Mouse (Mus musculus): ENCODE results near the gene Polr2c. TPM values are rescaled to one million over a fixed set of nuclear protein-coding genes. Genes with fewer than 3 reads are reported as not detected.
"Not testable (repeated sequence)": the region's sequence is repeated elsewhere in the genome, so short reads cannot be mapped to it uniquely, and the experiment has no call there.

Gene Polr2c
- polyA plus RNA-seq, 1 experiment from 2014 or later = 107 TPM

GRCm38 (mm10) chr8:94821381-94821780 is 35.9 kb upstream of the Polr2c start:
- WGBS = 95% methylated on average over 2 of the region's 2 CpGs
- no peak overlapping the region for H3K9ac ChIP-seq
- H3K4me1 ChIP-seq (replicated peaks) = 0 out of 2 replicates have a peak, but pooled peaks cover 2% of the 10 kb centered on the region
- H3K27me3 ChIP-seq = no peaks in the 10 kb centered on the region
- H3K27ac ChIP-seq = no peak overlapping the region
- no peaks in the 10 kb centered on the region for H3K9me3 ChIP-seq (replicated peaks)
- H3K4me3 ChIP-seq = no peak overlapping the region
- H3K4me2 ChIP-seq = no peak overlapping the region
- no peak for ATAC-seq (replicated peaks; ENCODE audit: insufficient number of reproducible peaks, insufficient read depth, low FRiP score, low read depth)
- peaks cover 46% of the 10 kb centered on the region for H3K36me3 ChIP-seq

GRCm38 (mm10) chr8:94822637-94823560 is 34.4 kb upstream of the Polr2c start:
- peaks cover 57% of the 10 kb centered on the region for H3K36me3 ChIP-seq
- 0 out of 2 replicates have a peak, but pooled peaks cover 2% of the 10 kb centered on the region for H3K4me1 ChIP-seq (replicated peaks)
- no peak overlapping the region for H3K4me3 ChIP-seq
- 77% methylated on average over 23 of the region's 23 CpGs for WGBS
- ATAC-seq (replicated peaks; ENCODE audit: insufficient number of reproducible peaks, insufficient read depth, low FRiP score, low read depth) = 0 out of 2 replicates have a peak, but pooled peaks have one; percentile 42
- H3K9ac ChIP-seq = no peak overlapping the region
- H3K27ac ChIP-seq = no peak overlapping the region
- no peak overlapping the region for H3K4me2 ChIP-seq
- H3K27me3 ChIP-seq = no peaks in the 10 kb centered on the region
- H3K9me3 ChIP-seq (replicated peaks) = no peaks in the 10 kb centered on the region

- Histone ChIP-seq H3K4me2 (no peak overlapping the region), H3K9me3 (replicated peaks) (no peaks in the 10 kb centered on the region), H3K4me3 (no peak overlapping the region), H3K4me1 (replicated peaks) (0 out of 2 replicates have a peak, but pooled peaks cover 2% of the 10 kb centered on the region), H3K36me3 (peaks cover 67% of the 10 kb centered on the region), H3K9ac (no peak overlapping the region), H3K27ac (no peak overlapping the region), H3K27me3 (no peaks in the 10 kb centered on the region)
- 85% methylated on average over 6 of the region's 6 CpGs for WGBS
- ATAC-seq (replicated peaks; ENCODE audit: insufficient number of reproducible peaks, insufficient read depth, low FRiP score, low read depth) = no peak
Measured at GRCm38 (mm10) chr8:94825170-94825569, 32.1 kb upstream of the Polr2c start.

GRCm38 (mm10) chr8:94826210-94826609 is 31.0 kb upstream of the Polr2c start:
- peaks cover 75% of the 10 kb centered on the region for H3K36me3 ChIP-seq
- 0 out of 2 replicates have a peak, but pooled peaks cover 2% of the 10 kb centered on the region for H3K4me1 ChIP-seq (replicated peaks)
- H3K4me3 ChIP-seq = no peak overlapping the region
- H3K9ac ChIP-seq = no peak overlapping the region
- no peak overlapping the region for H3K4me2 ChIP-seq
- ATAC-seq (replicated peaks; ENCODE audit: insufficient number of reproducible peaks, insufficient read depth, low FRiP score, low read depth) = no peak
- no peaks in the 10 kb centered on the region for H3K9me3 ChIP-seq (replicated peaks)
- H3K27ac ChIP-seq = no peak overlapping the region
- H3K27me3 ChIP-seq = no peaks in the 10 kb centered on the region
- 88% methylated on average over 5 of the region's 5 CpGs for WGBS

- Histone ChIP-seq H3K27me3 (no peaks in the 10 kb centered on the region), H3K9ac (no peak overlapping the region), H3K4me2 (no peak overlapping the region), H3K27ac (no peak overlapping the region), H3K36me3 (peaks cover 68% of the 10 kb centered on the region), H3K9me3 (replicated peaks) (no peaks in the 10 kb centered on the region), H3K4me3 (no peak overlapping the region), H3K4me1 (replicated peaks) (no peaks in the 10 kb centered on the region)
- 80% methylated on average over 6 of the region's 6 CpGs for WGBS
- no peak for ATAC-seq (replicated peaks; ENCODE audit: insufficient number of reproducible peaks, insufficient read depth, low FRiP score, low read depth)
Measured at GRCm38 (mm10) chr8:94828284-94828683, 29.0 kb upstream of the Polr2c start.

GRCm38 (mm10) chr8:94833901-94834405 is 23.3 kb upstream of the Polr2c start:
- not testable (repeated sequence) for ATAC-seq (replicated peaks; ENCODE audit: insufficient number of reproducible peaks, insufficient read depth, low FRiP score, low read depth); H3K9ac ChIP-seq; H3K4me3 ChIP-seq; H3K27ac ChIP-seq; H3K9me3 ChIP-seq (replicated peaks); H3K4me2 ChIP-seq; H3K27me3 ChIP-seq
- WGBS = 74% methylated on average over 7 of the region's 7 CpGs
- Histone ChIP-seq H3K36me3 (peaks cover 25% of the 10 kb centered on the region), H3K4me1 (replicated peaks) (peaks cover 17% of the 10 kb centered on the region)

GRCm38 (mm10) chr8:94835751-94836150 is 21.5 kb upstream of the Polr2c start:
- H3K9me3 ChIP-seq (replicated peaks); H3K27ac ChIP-seq; H3K9ac ChIP-seq; ATAC-seq (replicated peaks; ENCODE audit: insufficient number of reproducible peaks, insufficient read depth, low FRiP score, low read depth); H3K27me3 ChIP-seq; H3K4me2 ChIP-seq; H3K4me3 ChIP-seq: not testable (repeated sequence)
- Histone ChIP-seq H3K4me1 (replicated peaks) (peaks cover 17% of the 10 kb centered on the region), H3K36me3 (peaks cover 13% of the 10 kb centered on the region)
- 94% methylated on average over 13 of the region's 13 CpGs for WGBS

GRCm38 (mm10) chr8:94836456-94837240 is 20.6 kb upstream of the Polr2c start:
- H3K4me1 ChIP-seq (replicated peaks) = peaks cover 17% of the 10 kb centered on the region
- WGBS = 57% methylated on average over 11 of the region's 11 CpGs
- ATAC-seq (replicated peaks; ENCODE audit: insufficient number of reproducible peaks, insufficient read depth, low FRiP score, low read depth) = no peak
- peak overlapping the region; percentile 91 for H3K4me2 ChIP-seq
- no peaks in the 10 kb centered on the region for H3K9me3 ChIP-seq (replicated peaks)
- H3K27ac ChIP-seq = no peak overlapping the region
- H3K4me3 ChIP-seq = peak overlapping the region; percentile 100
- peak overlapping the region; percentile 97 for H3K9ac ChIP-seq
- peaks cover 6% of the 10 kb centered on the region for H3K36me3 ChIP-seq
- no peaks in the 10 kb centered on the region for H3K27me3 ChIP-seq

- peaks cover 17% of the 10 kb centered on the region for H3K4me1 ChIP-seq (replicated peaks)
Measured at GRCm38 (mm10) chr8:94837662-94838574, 19.3 kb upstream of the Polr2c start, which contains the start of the genes Coq9 and Ciapin1. Gene Coq9 (plus strand): TSS chr8:94838321. Gene Ciapin1 (minus strand): TSS chr8:94838358.

GRCm38 (mm10) chr8:94838600-94838999 is 18.6 kb upstream of the Polr2c start:
- no peaks in the 10 kb centered on the region for H3K27me3 ChIP-seq
- H3K4me3 ChIP-seq = peak overlapping the region; percentile 100
- 0 out of 2 replicates have a peak, but pooled peaks cover 4% of the 10 kb centered on the region for H3K36me3 ChIP-seq
- H3K27ac ChIP-seq = peak overlapping the region; percentile 99
- H3K9me3 ChIP-seq (replicated peaks) = no peaks in the 10 kb centered on the region
- peak overlapping the region; percentile 61 for H3K4me2 ChIP-seq
- H3K4me1 ChIP-seq (replicated peaks) = peaks cover 17% of the 10 kb centered on the region
- H3K9ac ChIP-seq = peak overlapping the region; percentile 97
- ATAC-seq (replicated peaks; ENCODE audit: insufficient number of reproducible peaks, insufficient read depth, low FRiP score, low read depth) = peak; percentile 44
- 0% methylated on average over 24 of the region's 24 CpGs for WGBS

More at GRCm38 (mm10) chr8:94837662-94838574, 19.3 kb upstream of the Polr2c start, which contains the start of the genes Coq9 and Ciapin1:
- Histone ChIP-seq H3K4me3 (peak within 1 kb of the TSS; percentile 100), H3K27me3 (no peaks in the 10 kb centered on the region), H3K27ac (peak within 1 kb of the TSS; percentile 99), H3K9me3 (replicated peaks) (no peaks in the 10 kb centered on the region), H3K4me2 (peak within 1 kb of the TSS; percentile 91), H3K9ac (peak within 1 kb of the TSS; percentile 97), H3K36me3 (0 out of 2 replicates have a peak, but pooled peaks cover 4% of the 10 kb centered on the region)
- WGBS = under 1% methylated on average over 82 of the region's 82 CpGs
- ATAC-seq (replicated peaks; ENCODE audit: insufficient number of reproducible peaks, insufficient read depth, low FRiP score, low read depth) = peak; percentile 97
